Mouse (Mus musculus) E14TG2a.4 (cell line): ENCODE measurements around the gene Ano1.

Experiments
- CTCF ChIP-seq: conservative IDR thresholded peaks from 2 replicates; pipeline ENCODE4 v1.5.1; 2014; ENCODE audit warnings: low read length
- NANOG ChIP-seq: IDR thresholded peaks from 2 replicates; pipeline ENCODE4 v1.6.1; 2014; ENCODE audit warnings: borderline replicate concordance, low read length, mixed read lengths
- POU5F1 ChIP-seq: IDR thresholded peaks from 2 replicates; pipeline ENCODE4 v1.6.1; 2014; ENCODE audit warnings: low read length, borderline replicate concordance

DNA sequence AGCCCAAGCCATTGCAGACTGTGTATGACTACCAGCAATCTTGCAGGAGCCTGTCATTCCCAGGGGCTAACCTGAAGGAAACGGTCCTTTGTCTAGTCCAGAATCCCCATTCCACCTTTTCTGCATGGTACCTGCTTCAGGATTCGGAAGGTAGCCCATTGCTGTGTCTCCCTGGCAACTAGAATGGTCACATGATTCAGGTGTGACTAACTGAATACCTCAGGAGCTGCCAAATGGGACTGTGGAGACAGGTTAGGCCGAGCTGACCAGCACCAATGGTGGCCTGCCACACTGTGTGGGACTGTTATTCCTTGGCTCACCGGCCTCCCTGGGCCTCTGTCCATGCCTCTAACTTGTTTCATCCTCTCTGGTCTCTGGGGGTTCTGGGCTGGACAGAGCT lies 5.3 kb downstream of the Ano1 start:
- no peak for TF ChIP-seq CTCF
- no peak for TF ChIP-seq POU5F1
- no peak for TF ChIP-seq NANOG
